Mouse (Mus musculus) c-Kit-positive CD71-positive TER-119-positive erythroid progenitor cells, embryonic 14.5 days (primary cell): ENCODE measurements around the gene Dnah7b.
"Not testable (repeated sequence)": the region's sequence is repeated elsewhere in the genome, so short reads cannot be mapped to it uniquely, and the experiment has no call there.

Experiments
- DNase-seq: peaks from one replicate; pipeline ENCODE4 v3.0.0-alpha.2; 2013; ENCODE audit warnings: low spot score

Gene Dnah7b

GRCm38 (mm10) chr1:46066015-46066414 lies at the start of gene Dnah7b:
Gene Dnah7b (plus strand): TSS chr1:46066315.
- no peak for DNase-seq

DNA sequence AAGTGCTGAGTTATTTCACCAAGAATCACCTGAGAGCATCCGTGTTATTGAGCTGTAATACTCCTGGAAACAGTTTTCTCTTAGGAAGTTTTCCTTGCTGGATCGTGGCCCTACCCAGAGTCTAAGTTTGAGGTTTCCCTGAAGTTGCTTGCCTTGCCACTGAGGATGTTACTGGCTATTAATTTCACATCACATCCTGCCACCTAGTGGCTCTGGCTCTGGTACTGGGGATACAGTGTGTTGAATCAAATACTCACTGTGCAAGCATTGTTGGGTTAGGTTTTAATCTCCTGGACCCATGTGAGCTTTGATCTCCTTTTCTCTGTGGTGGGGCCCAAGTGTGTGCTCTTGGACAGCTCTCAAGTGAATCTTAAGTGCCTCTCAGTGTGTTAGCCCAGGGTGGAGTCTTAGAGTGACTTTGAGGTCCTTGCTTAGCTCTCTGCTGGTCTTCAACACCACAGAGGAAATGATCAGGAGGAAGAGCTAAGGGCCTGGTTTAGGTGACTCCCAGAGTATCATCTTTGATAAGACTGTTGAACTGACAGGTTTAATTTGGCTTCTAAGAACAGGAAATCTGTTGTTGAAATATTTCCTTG lies 47.6 kb upstream of the Dnah7b start:
- DNase-seq: no peak

DNA sequence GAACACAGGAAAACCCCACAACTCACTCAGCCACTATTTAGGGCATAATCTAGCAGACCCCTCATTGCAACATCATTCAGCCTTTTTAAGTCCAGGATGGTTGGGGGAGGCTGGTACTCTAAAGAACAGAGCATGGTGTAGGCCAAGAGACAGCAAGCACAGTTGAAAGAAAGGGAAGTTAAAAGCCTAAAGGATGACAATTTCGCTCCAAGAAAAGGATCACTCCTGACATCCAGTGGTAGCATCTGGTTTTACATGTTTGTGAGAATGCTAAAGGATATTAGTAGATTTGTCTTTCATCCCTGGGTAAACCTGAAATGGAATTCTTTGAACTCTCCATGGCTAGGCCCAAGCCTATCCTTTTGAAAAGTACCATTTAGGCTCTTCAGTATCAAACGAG lies 43.9 kb upstream of the Dnah7b start:
- no peak for DNase-seq

DNA sequence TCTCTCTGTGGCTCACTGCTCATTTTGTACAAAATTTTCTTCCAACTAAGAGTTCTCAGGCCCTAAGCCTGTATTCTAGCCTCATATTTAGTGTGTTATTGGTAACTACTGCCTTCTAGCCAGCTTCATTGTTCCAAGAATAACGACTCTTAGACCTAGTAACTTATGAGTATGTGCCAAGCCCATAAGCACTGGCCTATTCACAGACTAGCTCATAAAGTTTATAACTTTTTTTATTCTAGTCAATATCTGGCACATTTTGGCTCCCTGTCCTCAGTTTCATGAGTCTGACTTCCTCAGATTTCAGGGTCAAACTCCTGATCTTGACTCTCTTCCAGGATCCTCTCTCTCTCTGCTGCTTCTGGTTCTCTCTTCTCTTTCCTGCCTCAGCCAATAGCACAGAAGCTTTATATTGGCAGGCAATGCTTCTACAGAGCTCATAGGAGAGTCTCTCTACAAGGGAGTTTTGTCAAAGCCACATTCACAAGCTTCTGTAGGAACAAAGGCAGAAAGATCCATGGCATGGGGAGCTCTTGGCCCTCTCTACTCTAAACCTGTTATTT lies 34.0 kb upstream of the Dnah7b start:
- DNase-seq: no peak

DNA sequence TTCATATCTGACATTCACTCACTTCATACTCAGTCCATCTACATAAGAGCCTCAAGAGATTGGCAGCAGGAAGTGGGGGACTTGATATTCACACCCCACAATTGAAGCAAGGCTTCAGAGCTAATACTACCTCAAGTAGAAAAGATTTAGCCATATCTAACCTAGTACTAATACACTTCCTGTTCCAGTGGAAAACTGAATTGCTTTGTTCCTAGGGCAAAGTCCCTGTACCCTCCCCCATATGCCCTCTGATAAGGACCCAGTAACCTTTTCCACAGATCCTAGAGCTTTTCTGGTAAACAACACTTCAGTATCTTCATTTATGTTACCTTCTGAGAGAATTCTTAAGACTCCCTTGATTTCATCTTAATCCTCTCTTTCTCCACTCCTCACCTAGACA lies 17.9 kb upstream of the Dnah7b start:
- DNase-seq: no peak

DNA sequence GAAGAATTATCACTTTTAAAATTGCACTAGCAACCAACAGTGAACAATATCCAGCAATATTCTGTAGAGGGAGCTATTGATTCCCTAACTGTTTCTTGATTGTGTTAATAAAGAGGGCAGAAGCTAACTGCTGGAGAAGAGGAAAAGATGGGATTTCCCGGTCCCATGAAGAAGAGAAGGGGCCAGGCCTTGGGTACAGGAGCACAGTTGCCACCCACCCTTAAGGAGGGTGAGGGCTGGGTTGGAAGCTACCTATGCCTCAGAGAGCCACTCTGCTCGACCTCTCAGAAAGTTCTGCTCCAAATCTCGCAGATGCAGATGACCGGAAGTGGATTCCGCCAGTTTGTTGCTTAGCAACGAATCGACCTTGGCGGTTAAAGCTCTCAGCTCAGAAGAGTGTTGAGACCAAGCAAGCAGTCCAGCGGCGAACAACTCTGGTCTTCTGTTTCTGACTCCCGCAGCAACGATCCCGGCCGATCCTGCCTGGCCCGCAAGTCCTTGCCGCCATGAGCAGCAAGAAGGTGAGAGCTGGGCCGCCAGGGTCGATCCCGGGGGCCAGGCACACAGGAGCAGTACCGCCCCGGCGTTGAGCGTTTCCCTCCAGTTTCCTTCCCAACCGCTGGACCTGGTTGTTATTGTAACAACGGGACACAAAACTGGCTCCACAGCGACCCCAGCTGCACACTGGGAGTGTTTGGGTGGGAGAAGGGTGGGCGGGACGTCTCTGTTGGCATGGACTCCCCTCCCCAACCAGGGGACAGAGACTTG lies 553 bp downstream of the Dnah7b start:
- no peak for DNase-seq

DNA sequence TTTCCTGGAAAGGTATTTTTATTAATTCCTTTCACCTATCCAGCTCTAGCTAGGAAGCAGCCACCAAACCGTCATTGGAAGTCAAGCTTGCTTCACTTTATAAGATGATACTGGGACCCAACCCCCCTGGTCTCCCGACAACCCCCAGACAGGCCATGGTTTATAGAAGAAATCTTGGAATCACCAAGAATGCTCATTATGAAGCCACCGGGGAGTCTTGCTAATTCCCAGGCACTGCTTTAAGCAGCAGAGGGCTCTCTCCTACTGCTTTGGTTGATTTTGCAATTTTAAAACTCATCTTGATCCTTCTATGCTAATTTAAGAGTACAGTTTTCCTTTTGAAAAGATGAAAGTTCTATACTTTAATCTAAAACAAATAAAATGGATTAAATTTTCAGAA lies 2.7 kb downstream of the Dnah7b start:
- not testable (repeated sequence) for DNase-seq

- DNase-seq: no peak
Measured at GRCm38 (mm10) chr1:46077891-46078290, 11.8 kb downstream of the Dnah7b start.

- no peak for DNase-seq
Measured at GRCm38 (mm10) chr1:46100484-46100883, 34.4 kb downstream of the Dnah7b start.

GRCm38 (mm10) chr1:46112606-46113005 lies 46.5 kb downstream of the Dnah7b start:
- DNase-seq: not testable (repeated sequence)

- not testable (repeated sequence) for DNase-seq
Measured at GRCm38 (mm10) chr1:46117179-46117578, 51.1 kb downstream of the Dnah7b start.

DNA sequence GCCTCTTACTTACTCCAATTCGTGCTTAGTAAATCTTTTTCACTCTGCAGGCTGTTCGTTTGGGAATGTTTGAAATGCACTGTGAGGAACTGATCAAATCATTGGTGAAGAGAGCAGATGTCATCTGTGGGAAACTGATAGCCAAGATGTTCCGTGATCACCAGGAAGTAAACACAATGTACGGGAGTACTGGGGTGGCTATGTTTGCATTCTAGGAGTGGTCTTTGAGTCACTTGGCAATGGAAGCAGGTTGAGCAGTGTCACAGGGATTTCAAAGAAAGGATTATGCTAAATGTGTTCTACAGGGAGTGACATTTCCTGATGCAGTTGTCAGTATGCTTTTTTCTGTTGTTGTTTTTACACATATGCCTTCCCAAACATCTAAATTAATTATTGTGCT lies 61.9 kb downstream of the Dnah7b start:
- DNase-seq: no peak

DNA sequence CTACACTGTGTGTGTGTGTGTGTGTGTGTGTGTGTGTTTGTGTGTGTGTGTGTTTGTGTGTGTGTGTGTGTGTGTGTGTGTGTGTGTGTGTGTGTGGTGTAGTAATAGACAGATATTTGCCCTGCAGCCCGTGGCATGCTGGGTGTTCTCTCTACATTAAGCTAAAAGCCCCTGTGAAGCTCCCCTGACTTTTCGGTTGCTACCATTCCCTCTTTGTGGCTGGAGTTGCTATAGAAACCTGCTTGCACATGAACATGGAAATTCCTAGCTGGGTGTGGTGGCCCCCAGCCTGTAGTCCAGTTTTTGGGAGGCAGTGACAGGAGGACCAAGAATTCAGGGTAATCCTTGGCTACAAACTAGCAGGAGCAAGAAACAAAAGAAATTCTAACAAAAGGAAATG lies 130.7 kb downstream of the Dnah7b start:
- not testable (repeated sequence) for DNase-seq

DNA sequence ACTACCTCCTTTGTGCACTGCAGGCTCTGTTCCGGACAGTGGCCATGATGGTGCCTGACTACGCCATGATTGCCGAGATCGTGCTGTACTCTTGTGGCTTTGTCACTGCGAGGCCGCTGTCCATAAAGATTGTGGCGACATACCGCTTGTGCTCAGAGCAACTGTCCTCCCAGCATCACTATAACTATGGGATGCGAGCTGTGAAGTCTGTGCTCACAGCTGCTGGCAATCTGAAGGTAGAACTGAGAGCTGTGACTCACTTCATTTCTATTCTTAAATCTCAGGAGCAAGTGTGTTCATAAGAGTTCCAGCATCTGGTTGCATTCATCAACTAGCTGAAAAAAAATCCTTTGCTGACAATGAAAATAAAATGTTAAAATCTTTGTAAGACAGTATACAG lies 135.1 kb downstream of the Dnah7b start:
- not testable (repeated sequence) for DNase-seq

GRCm38 (mm10) chr1:46210014-46210588 lies 144.0 kb downstream of the Dnah7b start:
- not testable (repeated sequence) for DNase-seq

GRCm38 (mm10) chr1:46222704-46223103 lies 156.6 kb downstream of the Dnah7b start:
- DNase-seq: not testable (repeated sequence)

DNA sequence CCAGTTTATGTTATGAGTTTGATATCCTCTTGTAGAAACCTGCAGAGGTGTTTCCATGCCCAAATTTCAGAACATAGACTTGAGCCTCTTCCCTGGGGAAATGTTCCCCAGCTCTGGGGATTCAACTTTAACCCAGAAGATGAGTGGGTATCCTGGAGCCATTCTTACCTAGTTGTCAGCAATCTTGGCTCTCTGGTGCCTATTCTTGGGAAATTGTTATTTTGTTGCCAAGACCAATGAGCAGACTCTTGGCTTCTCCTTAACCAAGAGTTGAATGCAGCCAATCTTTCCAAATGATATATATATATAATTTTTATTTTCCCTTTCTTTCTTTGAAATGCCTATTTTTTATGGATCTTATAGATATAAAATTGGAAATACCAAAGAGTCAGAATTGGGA lies 160.0 kb downstream of the Dnah7b start:
- not testable (repeated sequence) for DNase-seq

- DNase-seq: not testable (repeated sequence)
Measured at GRCm38 (mm10) chr1:46268841-46269240, 202.7 kb downstream of the Dnah7b start.

GRCm38 (mm10) chr1:46271927-46272326 lies 205.8 kb downstream of the Dnah7b start:
- DNase-seq: no peak

- DNase-seq: not testable (repeated sequence)
Measured at GRCm38 (mm10) chr1:46278057-46278910, 212.2 kb downstream of the Dnah7b start.

DNA sequence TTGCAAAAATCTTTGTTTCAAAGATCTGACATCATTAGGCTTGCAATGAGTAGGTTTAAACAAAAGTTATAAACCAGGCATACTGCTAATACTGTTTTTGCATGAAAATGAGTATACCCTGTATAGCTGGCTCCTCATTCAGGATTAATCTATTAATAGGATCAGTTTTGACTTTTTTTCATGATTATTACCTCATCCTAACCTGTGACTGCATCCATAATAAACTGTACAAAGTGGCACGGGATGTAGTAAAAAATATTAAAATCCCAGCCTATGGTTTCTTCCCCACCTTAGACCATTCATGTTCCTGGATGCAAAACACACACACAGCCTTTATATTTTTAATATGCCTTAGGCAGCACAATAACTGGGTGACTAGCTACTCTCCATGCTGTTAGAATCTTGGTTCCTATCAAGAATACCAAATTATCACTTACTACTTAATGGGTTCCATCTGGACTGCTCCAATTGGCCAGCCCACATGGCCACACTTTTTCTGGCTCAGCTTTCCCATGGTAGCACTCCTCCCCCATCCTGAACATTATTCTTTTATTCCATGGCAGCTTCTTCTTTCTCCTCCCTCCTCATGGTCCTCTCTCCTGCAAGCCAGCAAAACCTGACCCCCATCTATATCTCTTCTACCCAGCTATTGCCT lies 212.9 kb downstream of the Dnah7b start:
- DNase-seq: not testable (repeated sequence)
